Mouse (Mus musculus): ENCODE measurements around the gene Aldoc. TPM values are rescaled to one million over a fixed set of nuclear protein-coding genes. Genes with fewer than 3 reads are reported as not detected.

Gene Aldoc
- polyA plus RNA-seq, 1 experiment from 2014 or later = 9.3 TPM

DNA sequence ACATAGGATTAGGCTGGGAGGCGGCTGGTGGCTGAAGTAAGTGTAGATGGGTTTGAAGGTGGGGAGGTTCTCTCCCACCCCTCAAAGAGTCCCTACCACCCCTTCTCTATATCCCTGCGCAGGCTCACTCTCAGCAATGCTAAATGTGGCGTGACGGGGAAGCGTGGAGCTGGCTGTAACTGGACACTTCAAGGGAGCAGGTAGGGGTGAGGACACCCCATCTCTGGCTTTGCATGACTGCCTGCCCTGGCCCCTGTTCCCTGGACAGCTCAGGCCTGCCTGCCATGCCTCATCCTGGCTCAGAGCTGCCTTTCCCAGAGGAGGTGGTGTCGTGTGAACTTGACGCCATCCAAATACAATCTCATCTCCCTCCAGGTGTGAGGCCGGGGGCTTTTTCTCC, 51.4 kb downstream of the Aldoc start:
- no peaks in the 10 kb centered on the region for H3K4me1 ChIP-seq (replicated peaks; ENCODE audit: control insufficient read depth, insufficient read depth, low read length)
- no peak overlapping the region for H3K4me3 ChIP-seq (ENCODE audit: low read depth, low read length)
- no peaks in the 10 kb centered on the region for H3K36me3 ChIP-seq (ENCODE audit: control insufficient read depth, insufficient read depth)
- TF ChIP-seq CTCF (IDR thresholded peaks at IDR 0.05; ENCODE audit: low read depth) = no peak
- no peak overlapping the region for H3K27ac ChIP-seq (ENCODE audit: low read depth, low read length)
- 86% methylated on average over 8 of the region's 8 CpGs for WGBS
- H3K27me3 ChIP-seq (replicated peaks; ENCODE audit: control insufficient read depth, insufficient read depth, low read length) = no peaks in the 10 kb centered on the region
- H3K4me2 ChIP-seq (replicated peaks; ENCODE audit: low read depth) = no peak overlapping the region
- H3K9me3 ChIP-seq (ENCODE audit: control insufficient read depth) = no peaks in the 10 kb centered on the region
- no peak for ATAC-seq
- no peak overlapping the region for H3K9ac ChIP-seq (ENCODE audit: low read depth, low read length)

Other genes with a start within 250 kb of the Aldoc start
- 12.2 and 13.0 TPM in 2 replicates for gene Eral1, start 242.6 kb upstream of the Aldoc start, polyA plus RNA-seq (2015; fragmentation: Nextera tagmentation; extraction: Ambion mirVana)
- gene Fam222b, start 228.3 kb upstream of the Aldoc start, polyA plus RNA-seq (2015; fragmentation: Nextera tagmentation; extraction: Ambion mirVana) = 10.6 and 11.5 TPM in 2 replicates
- gene Traf4, start 157.4 kb upstream of the Aldoc start, polyA plus RNA-seq (2015; fragmentation: Nextera tagmentation; extraction: Ambion mirVana) = 30.8 and 30.9 TPM in 2 replicates
- gene Nek8, start 146.3 kb upstream of the Aldoc start, polyA plus RNA-seq (2015; fragmentation: Nextera tagmentation; extraction: Ambion mirVana) = 5.7 and 5.8 TPM in 2 replicates
- 14.1 and 16.1 TPM in 2 replicates for gene Tlcd1, start 146.3 kb upstream of the Aldoc start, polyA plus RNA-seq (2015; fragmentation: Nextera tagmentation; extraction: Ambion mirVana)
- 762 and 768 TPM in 2 replicates for gene Rpl23a, start 139.4 kb upstream of the Aldoc start, polyA plus RNA-seq (2015; fragmentation: Nextera tagmentation; extraction: Ambion mirVana)
- gene Rab34, start 134.5 kb upstream of the Aldoc start, polyA plus RNA-seq (2015; fragmentation: Nextera tagmentation; extraction: Ambion mirVana) = 33.9 and 35.4 TPM in 2 replicates
- gene Proca1, start 129.6 kb upstream of the Aldoc start, polyA plus RNA-seq (2015; fragmentation: Nextera tagmentation; extraction: Ambion mirVana) = 0.77 and 1.1 TPM in 2 replicates
- gene Sdf2, start 77.2 kb upstream of the Aldoc start, polyA plus RNA-seq (2015; fragmentation: Nextera tagmentation; extraction: Ambion mirVana) = 61.8 and 66.6 TPM in 2 replicates
- gene Supt6, start 77.0 kb upstream of the Aldoc start, polyA plus RNA-seq (2015; fragmentation: Nextera tagmentation; extraction: Ambion mirVana) = 8.8 and 9.5 TPM in 2 replicates
- gene 2610507B11Rik, start 61.2 kb upstream of the Aldoc start, polyA plus RNA-seq (2015; fragmentation: Nextera tagmentation; extraction: Ambion mirVana) = 49.9 and 54.9 TPM in 2 replicates
- gene BC030499, start 32.1 kb upstream of the Aldoc start, polyA plus RNA-seq (2015; fragmentation: Nextera tagmentation; extraction: Ambion mirVana) = 0.07 TPM in 1 of 2 replicates, not detected in the other
- gene Spag5, start 21.4 kb upstream of the Aldoc start, polyA plus RNA-seq (2015; fragmentation: Nextera tagmentation; extraction: Ambion mirVana) = 4.5 and 4.6 TPM in 2 replicates
- 58.6 and 60.8 TPM in 2 replicates for gene Pigs, start 5.4 kb downstream of the Aldoc start, polyA plus RNA-seq (2015; fragmentation: Nextera tagmentation; extraction: Ambion mirVana)
- gene Unc119, start 20.5 kb downstream of the Aldoc start, polyA plus RNA-seq (2015; fragmentation: Nextera tagmentation; extraction: Ambion mirVana) = 26.9 and 28.4 TPM in 2 replicates
- not detected in 2 replicates for gene Foxn1, start 63.6 kb downstream of the Aldoc start, polyA plus RNA-seq (2015; fragmentation: Nextera tagmentation; extraction: Ambion mirVana)
- gene Slc13a2, start 99.2 kb downstream of the Aldoc start, polyA plus RNA-seq (2015; fragmentation: Nextera tagmentation; extraction: Ambion mirVana) = 31.4 and 36.6 TPM in 2 replicates
- gene Slc46a1, start 142.7 kb downstream of the Aldoc start, polyA plus RNA-seq (2015; fragmentation: Nextera tagmentation; extraction: Ambion mirVana) = 68.7 and 71.6 TPM in 2 replicates
- gene Sarm1, start 174.8 kb downstream of the Aldoc start, polyA plus RNA-seq (2015; fragmentation: Nextera tagmentation; extraction: Ambion mirVana) = 0.94 and 1.0 TPM in 2 replicates
- gene Vtn, start 176.1 kb downstream of the Aldoc start, polyA plus RNA-seq (2015; fragmentation: Nextera tagmentation; extraction: Ambion mirVana) = 0.85 and 1.2 TPM in 2 replicates
- not detected in 2 replicates for gene Sebox, start 180.5 kb downstream of the Aldoc start, polyA plus RNA-seq (2015; fragmentation: Nextera tagmentation; extraction: Ambion mirVana)
- 49.2 and 51.2 TPM in 2 replicates for gene Tmem199, start 189.2 kb downstream of the Aldoc start, polyA plus RNA-seq (2015; fragmentation: Nextera tagmentation; extraction: Ambion mirVana)
- 65.8 and 67.1 TPM in 2 replicates for gene Poldip2, start 189.2 kb downstream of the Aldoc start, polyA plus RNA-seq (2015; fragmentation: Nextera tagmentation; extraction: Ambion mirVana)
- 64.7 and 71.5 TPM in 2 replicates for gene Tnfaip1, start 213.4 kb downstream of the Aldoc start, polyA plus RNA-seq (2015; fragmentation: Nextera tagmentation; extraction: Ambion mirVana)
- 221 and 222 TPM in 2 replicates for gene Ift20, start 213.4 kb downstream of the Aldoc start, polyA plus RNA-seq (2015; fragmentation: Nextera tagmentation; extraction: Ambion mirVana)
- gene Tmem97, start 227.8 kb downstream of the Aldoc start, polyA plus RNA-seq (2015; fragmentation: Nextera tagmentation; extraction: Ambion mirVana) = 83.9 and 86.9 TPM in 2 replicates

Data from intestine, postnatal 0 days (tissue).